In genomic region chr1:119492505-119492904, GRCm38 (mm10) we compare ENCODE assay signal across 10 mouse cellular contexts. TPM values are rescaled to one million over a fixed set of nuclear protein-coding genes. Genes with fewer than 3 reads are reported as not detected.
DNase-seq lines count a peak whose midpoint lies in the region; ATAC-seq and TF ChIP-seq lines count a peak whose summit lies in the region.
"Had no signal": no experiment of that assay in that cellular context is flagged by ENCODE, and none has a peak within 500 bp of the region (broad histone marks: within the 10 kb centered on the region; RNA-seq: fewer than 3 reads in every experiment).

No protein-coding gene starts in this region.

- peaks cover 2% of the 10 kb centered on the region; the same call in 1 of the 2 replicates for H3K36me3 ChIP-seq in heart, adult 2 months (ENCODE audit: control insufficient read depth, insufficient read depth, low read length)
- H3K36me3 ChIP-seq in macrophage (ENCODE audit: inconsistent target), result no peaks in the 10 kb centered on the region; the same call in 1 of the 2 replicates
- H3K36me3 ChIP-seq in forebrain, embryonic 12.5 days (replicated peaks), result no peaks in the 10 kb centered on the region
- H3K36me3 ChIP-seq: midbrain, embryonic 15.5 days had no signal

- H3K27ac ChIP-seq in heart, adult 2 months, result peak overlapping the region; percentile 56
- peak overlapping the region; percentile 28; the same call in 1 of the 2 replicates for H3K27ac ChIP-seq in layer of hippocampus, adult 2 months
- H3K27ac ChIP-seq in macrophage, result peak overlapping the region; percentile 41
- no peak overlapping the region for H3K27ac ChIP-seq in forebrain, embryonic 12.5 days
- H3K27ac ChIP-seq: midbrain, embryonic 15.5 days had no signal

- intact Hi-C loops in heart, adult 2 months (cut with DNase I), result loop anchor here (2.0 to 5.0 kb wide), 2 partner anchors 16 to 35 kb away; partner anchors contain the start of gene Tmem185b

- no peak for TF ChIP-seq POLR2A in heart, adult 2 months (IDR thresholded peaks at IDR 0.05; ENCODE audit: insufficient read depth, low read depth, low read length)

- H3K4me3 ChIP-seq in heart, adult 2 months, result 0 out of 2 replicates have a peak overlapping the region, but pooled peaks have one; percentile 9
- no peak overlapping the region for H3K4me3 ChIP-seq in layer of hippocampus, adult 2 months
- no peak overlapping the region for H3K4me3 ChIP-seq in macrophage (ENCODE audit: inconsistent target)
- H3K4me3 ChIP-seq in forebrain, embryonic 12.5 days (replicated peaks), result no peak overlapping the region
- H3K4me3 ChIP-seq: midbrain, embryonic 15.5 days had no signal

- peaks cover 23% of the 10 kb centered on the region for H3K4me1 ChIP-seq in heart, adult 2 months (ENCODE audit: control insufficient read depth, insufficient read depth, low read length)
- peaks cover 10% of the 10 kb centered on the region for H3K4me1 ChIP-seq in forebrain, embryonic 12.5 days

- no peak for TF ChIP-seq EP300 in heart, adult 2 months (IDR thresholded peaks at IDR 0.05; ENCODE audit: insufficient read depth, low read depth, low read length)

- peak; percentile 18 for ATAC-seq in granulocyte monocyte progenitor cell, adult 5-6 weeks (replicated peaks; ENCODE audit: poor library complexity, severe bottlenecking)
- no peak for ATAC-seq in forebrain, embryonic 12.5 days (ENCODE audit: low FRiP score)
- no peak for ATAC-seq in cerebellum, adult (ENCODE audit: insufficient number of reproducible peaks, low FRiP score, low TSS enrichment)
- ATAC-seq: midbrain, embryonic 15.5 days had no signal

- H3K4me2 ChIP-seq in forebrain, embryonic 12.5 days, result no peak overlapping the region
- H3K4me2 ChIP-seq: midbrain, embryonic 15.5 days had no signal

- TF ChIP-seq CTCF in heart, adult 2 months (IDR thresholded peaks at IDR 0.05), result no peak
- no peak for TF ChIP-seq CTCF in layer of hippocampus, adult 2 months (conservative IDR thresholded peaks at IDR 0.05)

- H3K79me2 ChIP-seq in heart, adult 2 months (replicated peaks; ENCODE audit: control insufficient read depth, insufficient read depth, low read length), result peaks cover 2% of the 10 kb centered on the region
- peaks cover 100% of the 10 kb centered on the region for H3K79me2 ChIP-seq in macrophage (ENCODE audit: inconsistent target)

- H3K9ac ChIP-seq in heart, adult 2 months (ENCODE audit: low read depth, low read length), result 0 out of 2 replicates have a peak overlapping the region, but pooled peaks have one; percentile 12
- no peak overlapping the region for H3K9ac ChIP-seq in forebrain, embryonic 12.5 days
- H3K9ac ChIP-seq: midbrain, embryonic 15.5 days had no signal

- WGBS in heart, adult 2 months, result 40% methylated on average over 1 of the region's 1 CpGs
- 90% methylated on average over 1 of the region's 1 CpGs for WGBS in macrophage (ENCODE audit: missing documents)
- 89% methylated on average over 1 of the region's 1 CpGs for WGBS in forebrain, embryonic 12.5 days

- no peaks in the 10 kb centered on the region for H3K27me3 ChIP-seq in heart, adult 2 months (ENCODE audit: control insufficient read depth, insufficient read depth, low read length)
- H3K27me3 ChIP-seq in forebrain, embryonic 12.5 days, result no peaks in the 10 kb centered on the region
- H3K27me3 ChIP-seq: midbrain, embryonic 15.5 days had no signal

- H3K9me3 ChIP-seq in forebrain, embryonic 12.5 days, result no peaks in the 10 kb centered on the region
- H3K9me3 ChIP-seq: midbrain, embryonic 15.5 days had no signal

- no peak for DNase-seq in heart, adult 2 months
- no peak for DNase-seq in heart, postnatal 4 days
- DNase-seq in layer of hippocampus, adult 2 months (ENCODE audit: low spot score in 2 of 2), result no peak
- DNase-seq in layer of hippocampus, adult 8-10 months (ENCODE audit: low spot score in 2 of 2), result no peak
- DNase-seq: cerebellum, adult 9-10 months had no signal

RNA-seq across cellular contexts. Expression of gene Ralb, which starts 12.1 kb away (rescaled TPM):
- total RNA-seq in heart, adult 2 months (2021), result 10 to 100 TPM; 26.9 to 30.1 TPM
- polyA plus RNA-seq in heart, adult 2 months (2012; rRNA removed), result 23.1 and 29.1 TPM in 2 replicates
- 10 to 100 TPM; 59.2 to 62.2 TPM for total RNA-seq in heart, postnatal 4 days (2021)
- 10 to 100 TPM; 21.0 to 22.0 TPM for total RNA-seq in layer of hippocampus, adult 2 months (2021)
- total RNA-seq in layer of hippocampus, adult 8-10 months (2022), result 10 to 100 TPM; 20.2 to 27.6 (median 24.6) TPM
- total RNA-seq in granulocyte monocyte progenitor cell, adult 5-6 weeks (2014; fragmentation: Nextera tagmentation), result 24.0 and 26.9 TPM in 2 replicates
- 22.7 and 27.5 TPM in 2 replicates for total RNA-seq in granulocyte monocyte progenitor cell, adult 5-6 weeks (2017)
- total RNA-seq in macrophage (2018; cell fraction: chromatin; rRNA removed), result 100 to 1,000 TPM in 1 of 26 experiments, 10 to 100 TPM in 25; 30.9 to 114 (median 49.3) TPM
- 100 to 1,000 TPM in 6 of 26 experiments, 10 to 100 TPM in 20; 83.5 to 114 (median 93.7) TPM for total RNA-seq in macrophage (2018; cell fraction: cytosol; rRNA removed)
- 10 to 100 TPM; 44.4 to 87.0 (median 54.7) TPM for total RNA-seq in macrophage (2018; cell fraction: nucleus; rRNA removed)
- 76.5 to 98.9 TPM (median 79.7 TPM) in 3 replicates for polyA plus RNA-seq in macrophage (2018)
- polyA plus RNA-seq in forebrain, embryonic 12.5 days (2016; fragmentation: Nextera tagmentation; extraction: Ambion mirVana), result 65.7 and 67.3 TPM in 2 replicates

RNA-seq across cellular contexts. Expression of gene Tmem185b, which starts 33.5 kb away (rescaled TPM):
- 10 to 100 TPM; 14.8 to 15.8 TPM for total RNA-seq in heart, adult 2 months (2021)
- 14.2 and 15.1 TPM in 2 replicates for polyA plus RNA-seq in heart, adult 2 months (2012; rRNA removed)
- 10 to 100 TPM; 20.2 to 20.6 TPM for total RNA-seq in heart, postnatal 4 days (2021)
- 10 to 100 TPM; 15.4 to 19.8 TPM for total RNA-seq in layer of hippocampus, adult 2 months (2021)
- 10 to 100 TPM; 14.6 to 20.3 (median 16.5) TPM for total RNA-seq in layer of hippocampus, adult 8-10 months (2022)
- 10.8 and 17.3 TPM in 2 replicates for total RNA-seq in granulocyte monocyte progenitor cell, adult 5-6 weeks (2014; fragmentation: Nextera tagmentation)
- total RNA-seq in granulocyte monocyte progenitor cell, adult 5-6 weeks (2017), result 12.6 and 13.0 TPM in 2 replicates
- total RNA-seq in macrophage (2018; cell fraction: chromatin; rRNA removed), result 10 to 100 TPM in 6 of 26 experiments, 1 to 10 TPM in 20; 4.9 to 14.7 (median 8.7) TPM
- 10 to 100 TPM; 13.3 to 24.2 (median 17.4) TPM for total RNA-seq in macrophage (2018; cell fraction: cytosol; rRNA removed)
- 10 to 100 TPM in 25 of 26 experiments, 1 to 10 TPM in 1; 9.9 to 31.6 (median 24.4) TPM for total RNA-seq in macrophage (2018; cell fraction: nucleus; rRNA removed)
- 13.5 to 23.8 TPM (median 18.3 TPM) in 3 replicates for polyA plus RNA-seq in macrophage (2018)
- 19.2 and 19.7 TPM in 2 replicates for polyA plus RNA-seq in forebrain, embryonic 12.5 days (2016; fragmentation: Nextera tagmentation; extraction: Ambion mirVana)
